Mouse (Mus musculus): ENCODE data around the gene Lrrc41. TPM values are rescaled to one million over a fixed set of nuclear protein-coding genes. Genes with fewer than 3 reads are reported as not detected.

The Lrrc41 gene
- polyA plus RNA-seq, 1 experiment: 11.4 TPM

DNA sequence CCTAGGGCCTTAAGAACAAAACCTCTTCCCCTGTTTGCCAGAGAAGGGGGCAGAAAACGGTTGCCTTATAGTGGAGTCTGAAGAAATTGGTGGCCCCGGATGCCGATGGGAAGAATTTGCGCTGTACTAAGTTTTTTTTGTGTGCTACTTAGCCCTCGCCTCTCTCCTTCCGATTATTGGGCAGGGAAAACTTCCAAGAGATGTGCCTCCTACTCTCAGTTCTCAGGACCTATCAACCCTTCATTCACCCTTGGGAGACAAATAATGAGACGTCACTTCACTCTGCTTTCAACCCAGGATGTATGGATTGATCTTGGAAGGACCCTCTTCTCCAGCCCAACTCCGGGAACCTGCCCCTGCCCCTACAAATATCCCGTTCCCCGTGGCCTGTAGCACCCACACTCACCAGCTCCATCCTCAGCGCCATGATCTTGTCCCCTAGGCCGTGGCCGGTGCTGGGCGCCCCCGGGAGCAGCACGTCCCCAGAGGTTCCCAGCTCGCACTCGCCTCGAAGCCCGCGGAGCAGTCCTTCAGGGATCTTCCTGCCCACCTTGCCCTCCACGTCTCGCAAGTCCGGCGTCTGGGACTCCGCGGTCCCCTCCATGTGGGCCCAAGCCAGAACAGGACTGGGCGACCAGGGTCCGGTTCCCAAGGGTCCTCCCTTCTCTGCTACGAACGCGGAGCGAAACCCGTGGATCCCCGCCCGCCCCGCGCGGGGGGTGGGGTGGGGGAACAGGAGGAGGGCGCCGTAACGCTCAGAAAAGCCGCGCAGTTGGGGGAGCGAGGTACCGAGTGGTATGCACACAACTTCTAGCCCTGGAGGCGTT, 69.0 kb downstream of the Lrrc41 start:
- TF ChIP-seq CTCF (IDR thresholded peaks at IDR 0.05; ENCODE audit: control insufficient read depth, insufficient read depth, low read length) (no peak), POLR2A (IDR thresholded peaks at IDR 0.05; ENCODE audit: borderline replicate concordance, control insufficient read depth, low read depth, low read length) (no peak; the same call in 1 of the 2 replicates)
- Histone ChIP-seq H3K4me3 (replicated peaks; ENCODE audit: control insufficient read depth, low read depth, low read length) (peak overlapping the region; percentile 58), H3K27ac (ENCODE audit: control insufficient read depth, insufficient read depth, low read depth, low read length, poor library complexity) (no peak overlapping the region), H3K4me1 (ENCODE audit: control insufficient read depth, insufficient read depth, low read length) (no peaks in the 10 kb centered on the region)
- under 1% methylated on average over 47 of the region's 47 CpGs for WGBS

Other genes starting within 250 kb of the Lrrc41 start
- 14.9 and 26.1 TPM in 2 replicates for gene Mob3c, start 247.2 kb upstream of the Lrrc41 start, polyA plus RNA-seq (2011; ENCODE audit: insufficient read depth, insufficient read length, low replicate concordance, missing spikeins)
- 23.7 and 48.7 TPM in 2 replicates for gene Mknk1, start 236.1 kb upstream of the Lrrc41 start, polyA plus RNA-seq (2011; ENCODE audit: insufficient read depth, insufficient read length, low replicate concordance, missing spikeins)
- gene Kncn, start 190.9 kb upstream of the Lrrc41 start, polyA plus RNA-seq (2011; ENCODE audit: insufficient read depth, insufficient read length, low replicate concordance, missing spikeins): 1.2 TPM in 1 of 2 replicates, not detected in the other
- not detected in 2 replicates for gene 6430628N08Rik, start 184.6 kb upstream of the Lrrc41 start, polyA plus RNA-seq (2011; ENCODE audit: insufficient read depth, insufficient read length, low replicate concordance, missing spikeins)
- not detected in 2 replicates for gene Dmbx1, start 135.3 kb upstream of the Lrrc41 start, polyA plus RNA-seq (2011; ENCODE audit: insufficient read depth, insufficient read length, low replicate concordance, missing spikeins)
- 1.3 and 5.1 TPM in 2 replicates for gene Faah, start 57.3 kb upstream of the Lrrc41 start, polyA plus RNA-seq (2011; ENCODE audit: insufficient read depth, insufficient read length, low replicate concordance, missing spikeins)
- 5.8 and 13.0 TPM in 2 replicates for gene Nsun4, start 21.4 kb upstream of the Lrrc41 start, polyA plus RNA-seq (2011; ENCODE audit: insufficient read depth, insufficient read length, low replicate concordance, missing spikeins)
- 449 and 551 TPM in 2 replicates for gene Uqcrh, start 198 bp upstream of the Lrrc41 start, polyA plus RNA-seq (2011; ENCODE audit: insufficient read depth, insufficient read length, low replicate concordance, missing spikeins)
- 22.4 and 25.9 TPM in 2 replicates for gene Rad54l, start 48.4 kb downstream of the Lrrc41 start, polyA plus RNA-seq (2011; ENCODE audit: insufficient read depth, insufficient read length, low replicate concordance, missing spikeins)
- 6.8 and 14.5 TPM in 2 replicates for gene Pomgnt1, start 48.6 kb downstream of the Lrrc41 start, polyA plus RNA-seq (2011; ENCODE audit: insufficient read depth, insufficient read length, low replicate concordance, missing spikeins)
- gene Lurap1, start 76.1 kb downstream of the Lrrc41 start, polyA plus RNA-seq (2011; ENCODE audit: insufficient read depth, insufficient read length, low replicate concordance, missing spikeins): 0.35 TPM in 1 of 2 replicates, not detected in the other
- gene Tspan1, start 92.3 kb downstream of the Lrrc41 start, polyA plus RNA-seq (2011; ENCODE audit: insufficient read depth, insufficient read length, low replicate concordance, missing spikeins): not detected in 2 replicates
- not detected in 2 replicates for gene 1700042G07Rik, start 98.1 kb downstream of the Lrrc41 start, polyA plus RNA-seq (2011; ENCODE audit: insufficient read depth, insufficient read length, low replicate concordance, missing spikeins)
- gene Gm49337, start 98.1 kb downstream of the Lrrc41 start, polyA plus RNA-seq (2011; ENCODE audit: insufficient read depth, insufficient read length, low replicate concordance, missing spikeins): not detected in 2 replicates
- gene Pik3r3, start 146.3 kb downstream of the Lrrc41 start, polyA plus RNA-seq (2011; ENCODE audit: insufficient read depth, insufficient read length, low replicate concordance, missing spikeins): 0.56 and 0.95 TPM in 2 replicates